Mouse (Mus musculus): Measurements from ENCODE around the gene Rfng. TPM values are rescaled to one million over a fixed set of nuclear protein-coding genes. Genes with fewer than 3 reads are reported as not detected.

Rfng gene
- polyA plus RNA-seq, 1 experiment, result 69.0 TPM

GRCm38 (mm10) chr11:120808010-120808409 lies 24.0 kb upstream of the Rfng start:
- DNase-seq, result no peak
- WGBS, result 94% methylated on average over 12 of the region's 12 CpGs
- Histone ChIP-seq H3K36me3 (ENCODE audit: control insufficient read depth, insufficient read depth, low read length) (no peaks in the 10 kb centered on the region; the same call in 1 of the 2 replicates), H3K4me3 (ENCODE audit: insufficient read depth, low read depth, low read length) (no peak overlapping the region), H3K27ac (ENCODE audit: insufficient read depth, low read depth, low read length) (no peak overlapping the region), H3K4me1 (ENCODE audit: control insufficient read depth, insufficient read depth, low read length) (no peaks in the 10 kb centered on the region), H3K27me3 (replicated peaks; ENCODE audit: control insufficient read depth, insufficient read depth, low read length) (no peaks in the 10 kb centered on the region)
- TF ChIP-seq CTCF (conservative IDR thresholded peaks at IDR 0.05; ENCODE audit: insufficient read depth, insufficient read length, low read depth, low read length), result no peak
- TF ChIP-seq POLR2A (IDR thresholded peaks at IDR 0.05; ENCODE audit: low read depth, low read length), result no peak

- TF ChIP-seq CTCF (conservative IDR thresholded peaks at IDR 0.05; ENCODE audit: insufficient read depth, insufficient read length, low read depth, low read length), result no peak
- no peak for TF ChIP-seq POLR2A (IDR thresholded peaks at IDR 0.05; ENCODE audit: low read depth, low read length)
- H3K27me3 ChIP-seq (replicated peaks; ENCODE audit: control insufficient read depth, insufficient read depth, low read length), result no peaks in the 10 kb centered on the region
- H3K4me1 ChIP-seq (ENCODE audit: control insufficient read depth, insufficient read depth, low read length), result 0 out of 2 replicates have a peak, but pooled peaks cover under 1% of the 10 kb centered on the region
- 79% methylated on average over 7 of the region's 7 CpGs for WGBS
- DNase-seq, result no peak
- no peak overlapping the region for H3K27ac ChIP-seq (ENCODE audit: insufficient read depth, low read depth, low read length)
- no peaks in the 10 kb centered on the region for H3K36me3 ChIP-seq (ENCODE audit: control insufficient read depth, insufficient read depth, low read length)
- H3K4me3 ChIP-seq (ENCODE audit: insufficient read depth, low read depth, low read length), result no peak overlapping the region
Measured at GRCm38 (mm10) chr11:120805375-120806298, 21.6 kb upstream of the Rfng start.

- Histone ChIP-seq H3K27me3 (replicated peaks; ENCODE audit: control insufficient read depth, insufficient read depth, low read length) (no peaks in the 10 kb centered on the region), H3K27ac (ENCODE audit: insufficient read depth, low read depth, low read length) (no peak overlapping the region), H3K4me3 (ENCODE audit: insufficient read depth, low read depth, low read length) (no peak overlapping the region), H3K36me3 (ENCODE audit: control insufficient read depth, insufficient read depth, low read length) (no peaks in the 10 kb centered on the region), H3K4me1 (ENCODE audit: control insufficient read depth, insufficient read depth, low read length) (peaks cover 6% of the 10 kb centered on the region; the same call in 1 of the 2 replicates)
- TF ChIP-seq CTCF (conservative IDR thresholded peaks at IDR 0.05; ENCODE audit: insufficient read depth, insufficient read length, low read depth, low read length) (no peak), POLR2A (IDR thresholded peaks at IDR 0.05; ENCODE audit: low read depth, low read length) (no peak)
- 72% methylated on average over 4 of the region's 4 CpGs for whole genome bisulfite sequencing
- no peak for DNase-seq
Measured at GRCm38 (mm10) chr11:120804769-120805168, 20.8 kb upstream of the Rfng start.

- Histone ChIP-seq H3K4me1 (ENCODE audit: control insufficient read depth, insufficient read depth, low read length) (peaks cover 6% of the 10 kb centered on the region; the same call in 1 of the 2 replicates), H3K36me3 (ENCODE audit: control insufficient read depth, insufficient read depth, low read length) (no peaks in the 10 kb centered on the region), H3K27ac (ENCODE audit: insufficient read depth, low read depth, low read length) (no peak overlapping the region), H3K27me3 (replicated peaks; ENCODE audit: control insufficient read depth, insufficient read depth, low read length) (no peaks in the 10 kb centered on the region), H3K4me3 (ENCODE audit: insufficient read depth, low read depth, low read length) (no peak overlapping the region)
- TF ChIP-seq POLR2A (IDR thresholded peaks at IDR 0.05; ENCODE audit: low read depth, low read length) (no peak), CTCF (conservative IDR thresholded peaks at IDR 0.05; ENCODE audit: insufficient read depth, insufficient read length, low read depth, low read length) (no peak)
- WGBS, result 82% methylated on average over 7 of the region's 7 CpGs
- DNase-seq, result no peak
Measured at GRCm38 (mm10) chr11:120804274-120804673, 20.3 kb upstream of the Rfng start.

- Histone ChIP-seq H3K4me3 (ENCODE audit: insufficient read depth, low read depth, low read length) (no peak overlapping the region), H3K27me3 (replicated peaks; ENCODE audit: control insufficient read depth, insufficient read depth, low read length) (no peaks in the 10 kb centered on the region), H3K36me3 (ENCODE audit: control insufficient read depth, insufficient read depth, low read length) (no peaks in the 10 kb centered on the region), H3K27ac (ENCODE audit: insufficient read depth, low read depth, low read length) (peak overlapping the region; percentile 73), H3K4me1 (ENCODE audit: control insufficient read depth, insufficient read depth, low read length) (peaks cover 8% of the 10 kb centered on the region)
- TF ChIP-seq CTCF (conservative IDR thresholded peaks at IDR 0.05; ENCODE audit: insufficient read depth, insufficient read length, low read depth, low read length) (peak; percentile 91), POLR2A (IDR thresholded peaks at IDR 0.05; ENCODE audit: low read depth, low read length) (no peak)
- 6% methylated on average over 10 of the region's 10 CpGs for WGBS
- DNase-seq, result peak; percentile 94
Measured at GRCm38 (mm10) chr11:120800061-120800904, 16.3 kb upstream of the Rfng start.

- no peak for DNase-seq
- Histone ChIP-seq H3K27ac (ENCODE audit: insufficient read depth, low read depth, low read length) (no peak overlapping the region), H3K36me3 (ENCODE audit: control insufficient read depth, insufficient read depth, low read length) (no peaks in the 10 kb centered on the region), H3K4me3 (ENCODE audit: insufficient read depth, low read depth, low read length) (no peak overlapping the region), H3K27me3 (replicated peaks; ENCODE audit: control insufficient read depth, insufficient read depth, low read length) (no peaks in the 10 kb centered on the region), H3K4me1 (ENCODE audit: control insufficient read depth, insufficient read depth, low read length) (peaks cover 14% of the 10 kb centered on the region)
- TF ChIP-seq CTCF (conservative IDR thresholded peaks at IDR 0.05; ENCODE audit: insufficient read depth, insufficient read length, low read depth, low read length) (no peak), POLR2A (IDR thresholded peaks at IDR 0.05; ENCODE audit: low read depth, low read length) (no peak)
- 64% methylated on average over 6 of the region's 6 CpGs for WGBS
Measured at GRCm38 (mm10) chr11:120799316-120799890, 15.4 kb upstream of the Rfng start.
